Mouse (Mus musculus): ENCODE data around the gene Arvcf.

GRCm38 (mm10) chr16:18366849-18367248 is 18.9 kb downstream of the Arvcf start:
- no peak for TF ChIP-seq CTCF (IDR thresholded peaks at IDR 0.05; ENCODE audit: insufficient read depth, low read length)
- no peak for TF ChIP-seq POLR2A (IDR thresholded peaks at IDR 0.05; ENCODE audit: borderline replicate concordance, extremely low read depth, low read depth, low read length)

Measured in lung, adult 2 months (tissue).